Mouse (Mus musculus) erythroblast, embryonic 14.5 days (primary cell): ENCODE results near the gene Foxk2.

Experiments used
- GATA1 ChIP-seq: IDR thresholded peaks from 2 replicates; pipeline ENCODE4 v1.6.1; 2012; ENCODE audit warnings: low read length, inconsistent platforms, mixed read lengths
- TAL1 ChIP-seq: IDR thresholded peaks from 3 replicates; pipeline ENCODE4 v1.6.1; 2012; ENCODE audit warnings: low read length, inconsistent platforms, mixed read lengths

- TF ChIP-seq GATA1 (no peak), TAL1 (no peak)
Observed at GRCm38 (mm10) chr11:121354091-121354707, 94.4 kb downstream of the Foxk2 start, which contains the start of gene Wdr45b.
